Mouse (Mus musculus) liver, adult 2 months (tissue): Measurements from ENCODE around the gene Cd164. TPM values are rescaled to one million over a fixed set of nuclear protein-coding genes. Genes with fewer than 3 reads are reported as not detected.
A peak's percentile ranks its signal among the peaks of the same experiment; 100 is the strongest.

Experiments
- DNase-seq: peaks from one replicate; pipeline ENCODE4 v3.0.0-alpha.2; 2011; ENCODE audit warnings: low read depth, low spot score; ENCODE audit errors: extremely low read depth
- H3K27ac ChIP-seq: fragments of 200-500 bp; replicated peaks from 2 replicates; pipeline ENCODE4 v1.5.1; 2012; ENCODE audit warnings: low read depth, mild to moderate bottlenecking, control low read depth, inconsistent platforms, low read length; ENCODE audit not compliant: insufficient read depth
- H3K27me3 ChIP-seq: fragments of 200-500 bp; 2 replicates; pipeline ENCODE4 v1.6.1; 2012; ENCODE audit warnings: mild to moderate bottlenecking, moderate library complexity, low read length, inconsistent platforms; ENCODE audit not compliant: control insufficient read depth, insufficient read depth
- H3K36me3 ChIP-seq: fragments of 200-500 bp; 2 replicates; pipeline ENCODE4 v1.6.1; 2012; ENCODE audit warnings: low read length, inconsistent platforms; ENCODE audit not compliant: control insufficient read depth, insufficient read depth
- H3K4me1 ChIP-seq: fragments of 200-500 bp; 2 replicates; pipeline ENCODE4 v1.6.1; 2011; ENCODE audit warnings: low read length; ENCODE audit not compliant: control insufficient read depth, insufficient read depth
- H3K4me3 ChIP-seq: fragments of 200-500 bp; 2 replicates; pipeline ENCODE4 v1.5.1; 2011; ENCODE audit warnings: low read depth, mild to moderate bottlenecking, control low read depth, low read length, moderate library complexity; ENCODE audit not compliant: insufficient read depth
- H3K79me2 ChIP-seq: fragments of 200-500 bp; 2 replicates; pipeline ENCODE4 v1.6.1; 2012; ENCODE audit warnings: inconsistent platforms, mild to moderate bottlenecking, low read length, moderate library complexity; ENCODE audit not compliant: control insufficient read depth, insufficient read depth
- H3K9ac ChIP-seq: fragments of 200-500 bp; 2 replicates; pipeline ENCODE4 v1.6.1; 2012; ENCODE audit warnings: low read depth, mild to moderate bottlenecking, control low read depth, inconsistent platforms, low read length
- CTCF ChIP-seq: fragments of 200-500 bp; IDR thresholded peaks from 2 replicates; pipeline ENCODE4 v1.5.1; 2011; ENCODE audit warnings: low read depth, low read length, control low read depth
- POLR2A ChIP-seq: fragments of 200-500 bp; IDR thresholded peaks from 2 replicates; pipeline ENCODE4 v1.6.1; 2011; ENCODE audit warnings: low read length, control low read depth; ENCODE audit not compliant: insufficient read depth; ENCODE audit errors: extremely low read depth
- WGBS: fragments of 180-500 bp; shearing (Covaris S2); methylation state at CpG from one replicate; pipeline ENCODE4 v1.1.7; 2018; 5-methylcytosine and 5-hydroxymethylcytosine counted together
- polyA plus RNA-seq: library from polyadenylated mRNA; depleted of rRNA; stranded (reverse); fragments of >200 nt; gene quantifications from 2 replicates; pipeline ENCODE4 v1.2.3, GENCODE M21; 2012; rRNA removed
- total RNA-seq: library from RNA; depleted of rRNA; stranded (reverse); fragments of >200 nt; gene quantifications from 2 replicates; pipeline ENCODE4 v1.2.3, GENCODE M21; 2014; rRNA removed

Cd164 gene
- total and polyA plus RNA-seq, 2 experiments, result 155 to 182 TPM

- DNase-seq, result peak; percentile 28
- H3K36me3 ChIP-seq, result no peaks in the 10 kb centered on the region
- peaks cover 21% of the 10 kb centered on the region for H3K4me1 ChIP-seq
- no peak overlapping the region for H3K9ac ChIP-seq
- no peak overlapping the region for H3K27ac ChIP-seq
- 18% methylated on average over 1 of the region's 1 CpGs for WGBS
- no peaks in the 10 kb centered on the region for H3K27me3 ChIP-seq
- H3K79me2 ChIP-seq, result no peaks in the 10 kb centered on the region
- H3K4me3 ChIP-seq, result no peak overlapping the region
- TF ChIP-seq CTCF (no peak), POLR2A (no peak)
Measured at GRCm38 (mm10) chr10:41578541-41578940, 59.3 kb downstream of the Cd164 start.

- Histone ChIP-seq H3K27ac (no peak overlapping the region), H3K27me3 (no peaks in the 10 kb centered on the region), H3K36me3 (no peaks in the 10 kb centered on the region), H3K4me1 (peaks cover 16% of the 10 kb centered on the region), H3K9ac (no peak overlapping the region), H3K4me3 (no peak overlapping the region), H3K79me2 (no peaks in the 10 kb centered on the region)
- TF ChIP-seq POLR2A, result no peak
- no peak for TF ChIP-seq CTCF
- DNase-seq, result no peak
- WGBS, result 45% methylated on average over 4 of the region's 4 CpGs
Measured at GRCm38 (mm10) chr10:41580441-41580840, 61.2 kb downstream of the Cd164 start.

Other genes starting within 250 kb of the Cd164 start
- 10.6 and 12.9 TPM in 2 replicates for gene Fig4, start 216.2 kb upstream of the Cd164 start, total RNA-seq
- gene Fig4, start 216.2 kb upstream of the Cd164 start, polyA plus RNA-seq, result 5.1 and 5.4 TPM in 2 replicates
- not detected in 2 replicates for gene Ak9, start 215.4 kb upstream of the Cd164 start, total RNA-seq
- gene Ak9, start 215.4 kb upstream of the Cd164 start, polyA plus RNA-seq, result not detected in 2 replicates
- 10.6 and 11.1 TPM in 2 replicates for gene Zbtb24, start 69.0 kb upstream of the Cd164 start, total RNA-seq
- 7.6 and 10.5 TPM in 2 replicates for gene Zbtb24, start 69.0 kb upstream of the Cd164 start, polyA plus RNA-seq
- gene Mical1, start 43.1 kb upstream of the Cd164 start, total RNA-seq, result 0.55 and 0.94 TPM in 2 replicates
- 0.82 and 3.7 TPM in 2 replicates for gene Mical1, start 43.1 kb upstream of the Cd164 start, polyA plus RNA-seq
- 29.3 and 30.8 TPM in 2 replicates for gene Smpd2, start 29.0 kb upstream of the Cd164 start, total RNA-seq
- gene Smpd2, start 29.0 kb upstream of the Cd164 start, polyA plus RNA-seq, result 47.6 and 51.5 TPM in 2 replicates
- 0.94 and 1.1 TPM in 2 replicates for gene Ppil6, start 29.0 kb upstream of the Cd164 start, total RNA-seq
- gene Ppil6, start 29.0 kb upstream of the Cd164 start, polyA plus RNA-seq, result 0.09 and 0.26 TPM in 2 replicates
- 7.9 and 10.3 TPM in 2 replicates for gene Ccdc162, start 197.2 kb downstream of the Cd164 start, total RNA-seq
- gene Ccdc162, start 197.2 kb downstream of the Cd164 start, polyA plus RNA-seq, result 6.0 and 7.1 TPM in 2 replicates